In genomic region chrX:71555415-71556114, GRCm38 (mm10) we compare ENCODE assay signal across 8 mouse cellular contexts. TPM values are rescaled to one million over a fixed set of nuclear protein-coding genes. Genes with fewer than 3 reads are reported as not detected.
DNase-seq lines count a peak whose midpoint lies in the region; ATAC-seq lines count a peak whose summit lies in the region.

TSS of gene Hmgb3 (plus strand) at chrX:71555918.

- intact Hi-C loops in gastrocnemius, postnatal 14 days (cut with DNase I; ENCODE audit: low total_unique reads), result loop anchor here (10.0 kb wide), 1 partner anchor 61 kb away; the partner anchor contains the start of gene Cd99l2
- intact Hi-C loops in left cerebral cortex, postnatal 10 days (cut with DNase I), result loop anchor here (5.0 kb wide), 2 partner anchors 63 to 128 kb away; partner anchors contain the start of gene Cd99l2

- peak; percentile 98 for ATAC-seq in inflammation-experienced regulatory T-cells, adult 6 months
- peak; percentile 100 for ATAC-seq in megakaryocyte-erythroid progenitor cell, adult 5-6 weeks (replicated peaks; ENCODE audit: low FRiP score, low TSS enrichment, poor library complexity, severe bottlenecking)

- peak; percentile 87 for DNase-seq in adipocyte (ENCODE audit: low spot score)
- DNase-seq in embryo, embryonic 10 days (ENCODE audit: low spot score), result peak; percentile 87
- DNase-seq in gastrocnemius, postnatal 14 days, result peak; percentile 81
- DNase-seq in left cerebral cortex, postnatal 10 days (ENCODE audit: extremely low spot score in 1 of 2, low spot score in 2 of 2), result peak; percentile 78 to 87
- DNase-seq in right cerebral cortex, postnatal 25 days, result peak; percentile 76
- DNase-seq in urinary bladder, postnatal 4 days (ENCODE audit: low spot score in 2 of 2), result peak; percentile 73 to 78

RNA-seq across cellular contexts. Expression of gene Hmgb3, which starts in this region (rescaled TPM):
- total RNA-seq in gastrocnemius, postnatal 14 days (2021), result 10 to 100 TPM; 14.2 to 16.7 TPM
- 10 to 100 TPM; 28.5 to 82.0 (median 50.2) TPM for polyA plus RNA-seq in inflammation-experienced regulatory T-cells, adult 6 months (2017; shearing (Covaris generic))
- 100 to 1,000 TPM; 103 to 107 TPM for total RNA-seq in left cerebral cortex, postnatal 10 days (2021)
- 299 and 321 TPM in 2 replicates for total RNA-seq in megakaryocyte-erythroid progenitor cell, adult 5-6 weeks (2014; fragmentation: Nextera tagmentation)
- 584 TPM in 2 replicates for total RNA-seq in megakaryocyte-erythroid progenitor cell, adult 5-6 weeks (2017)

Comparison
In these comparisons a context has a peak if more than half of its experiments do, and no peak if none do; other contexts are left out.
1. Peak in every context shown above with its lines: DNase-seq and ATAC-seq.
2. RNA of gene Hmgb3 (total RNA-seq): 299 to 584 TPM in megakaryocyte-erythroid progenitor cell, adult 5-6 weeks and 103 to 107 TPM in left cerebral cortex, postnatal 10 days; 14.2 to 16.7 TPM in gastrocnemius, postnatal 14 days; every median in the first group is over 4 times any median in the second.